Mouse (Mus musculus) bone marrow, adult 2 months (tissue): ENCODE measurements around the gene Iqca. TPM values are rescaled to one million over a fixed set of nuclear protein-coding genes. Genes with fewer than 3 reads are reported as not detected.

Experiments used
- H3K27ac ChIP-seq: fragments of 200-500 bp; 2 replicates; pipeline ENCODE4 v1.5.1; 2012; ENCODE audit warnings: low read depth, mild to moderate bottlenecking, control low read depth, inconsistent platforms, low read length; ENCODE audit not compliant: control insufficient read depth, poor library complexity, insufficient read depth
- H3K4me1 ChIP-seq: fragments of 200-500 bp; 2 replicates; pipeline ENCODE4 v1.6.1; 2011; ENCODE audit warnings: low read length; ENCODE audit not compliant: control insufficient read depth, insufficient read depth
- H3K4me3 ChIP-seq: fragments of 200-500 bp; replicated peaks from 2 replicates; pipeline ENCODE3; 2011; ENCODE audit warnings: mild to moderate bottlenecking, low read depth, low read length, control low read depth; ENCODE audit not compliant: control insufficient read depth
- CTCF ChIP-seq: fragments of 200-500 bp; IDR thresholded peaks from 2 replicates; pipeline ENCODE4 v1.5.1; 2011; ENCODE audit warnings: low read length, control low read depth; ENCODE audit not compliant: control insufficient read depth, insufficient read depth
- POLR2A ChIP-seq: fragments of 200-500 bp; IDR thresholded peaks from 2 replicates; pipeline ENCODE4 v1.6.1; 2011; ENCODE audit warnings: low read depth, mild to moderate bottlenecking, control low read depth, low read length, borderline replicate concordance; ENCODE audit not compliant: control insufficient read depth
- WGBS: fragments of 180-500 bp; shearing (Covaris S2); methylation state at CpG from one replicate; pipeline ENCODE4 v1.1.7; 2018; 5-methylcytosine and 5-hydroxymethylcytosine counted together
- polyA plus RNA-seq: library from polyadenylated mRNA; stranded (reverse); fragments of >200 nt; gene quantifications from 2 replicates; pipeline ENCODE4 v1.2.4, GENCODE M21; 2011; ENCODE audit warnings: low replicate concordance; ENCODE audit not compliant: missing spikeins, insufficient read depth, insufficient read length

Iqca gene
- polyA plus RNA-seq, 1 experiment = not detected

GRCm38 (mm10) chr1:89998076-89998475, 155.1 kb downstream of the Iqca start:
- no peak for TF ChIP-seq CTCF
- TF ChIP-seq POLR2A = no peak
- 71% methylated on average over 7 of the region's 7 CpGs for WGBS
- H3K27ac ChIP-seq = no peak overlapping the region
- H3K4me1 ChIP-seq = no peaks in the 10 kb centered on the region
- no peak overlapping the region for H3K4me3 ChIP-seq

- Histone ChIP-seq H3K4me3 (no peak overlapping the region), H3K27ac (no peak overlapping the region), H3K4me1 (no peaks in the 10 kb centered on the region)
- WGBS = 10% methylated on average over 25 of the region's 25 CpGs
- no peak for TF ChIP-seq POLR2A
- TF ChIP-seq CTCF = no peak
Measured at GRCm38 (mm10) chr1:89992256-89992655, 160.9 kb downstream of the Iqca start.

Other genes with a start within 250 kb of the Iqca start
- 0.81 and 2.4 TPM in 2 replicates for gene Gbx2, start 222.2 kb downstream of the Iqca start, polyA plus RNA-seq
- not detected in 2 replicates for gene Asb18, start 138.7 kb downstream of the Iqca start, polyA plus RNA-seq
- gene Ackr3, start 50.6 kb upstream of the Iqca start, polyA plus RNA-seq = 3.3 TPM in 1 of 2 replicates, not detected in the other